Mouse (Mus musculus) testis, adult 2 months (tissue): ENCODE measurements at regions not wholly inside any gene's neighbourhood (a gene's known extent, or its start where the extent isn't known, plus 50 kb on each side); places are given as distances from the start of the nearest gene placed in this dataset.

ENCODE experiments used
- CTCF ChIP-seq: fragments of 200-500 bp; IDR thresholded peaks from 2 replicates; pipeline ENCODE4 v1.5.1; 2012; ENCODE audit warnings: low read depth, mild to moderate bottlenecking, inconsistent platforms, low read length, moderate library complexity; ENCODE audit not compliant: control insufficient read depth, insufficient read depth, insufficient replicate concordance
- POLR2A ChIP-seq: fragments of 200-500 bp; IDR thresholded peaks from 2 replicates; pipeline ENCODE4 v1.6.1; 2012; ENCODE audit warnings: low read depth, mild to moderate bottlenecking, inconsistent platforms, low read length, moderate library complexity; ENCODE audit not compliant: control insufficient read depth

DNA sequence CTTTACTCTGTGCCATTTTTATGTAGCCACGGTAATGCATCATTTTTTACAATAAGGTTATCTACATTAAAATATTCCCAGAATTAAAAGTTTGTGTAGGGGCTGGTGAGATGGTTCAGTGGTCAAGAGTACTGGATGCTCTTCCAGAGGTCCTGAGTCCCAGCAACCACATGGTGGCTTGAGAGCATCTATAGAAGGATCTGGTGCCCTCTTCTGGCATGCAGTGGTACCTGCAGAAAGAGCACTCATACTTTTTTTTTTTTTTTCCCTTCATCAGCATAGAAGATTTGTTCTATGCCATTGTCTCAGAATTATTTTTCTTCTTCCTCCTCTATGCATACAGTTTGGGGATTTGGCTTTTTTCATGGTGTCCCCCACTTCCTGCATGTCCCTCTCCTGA is 84.9 kb upstream of the Prkcq start:
- TF ChIP-seq CTCF (peak; percentile 23; the same call in 1 of the 2 replicates), POLR2A (no peak)
